Mouse (Mus musculus) liver, postnatal 0 days (tissue): Measurements from ENCODE around the gene Hist1h1c.

Experiments
- CTCF ChIP-seq: sonication (generic); IDR thresholded peaks from 2 replicates; pipeline ENCODE4 v1.5.1; 2016; ENCODE audit warnings: antibody characterized with exemption, low read depth
- EP300 ChIP-seq: IDR thresholded peaks from 2 replicates; pipeline ENCODE4 v1.6.1; 2016; ENCODE audit warnings: antibody characterized with exemption, low read depth, mild to moderate bottlenecking

GRCm38 (mm10) chr13:23725213-23725612 is 13.4 kb upstream of the Hist1h1c start:
- TF ChIP-seq CTCF (no peak), EP300 (no peak)
